18 mouse cellular contexts compared by ENCODE assay signal in genomic region chr15:82170437-82171377, GRCm38 (mm10). TPM values are rescaled to one million over a fixed set of nuclear protein-coding genes. Genes with fewer than 3 reads are reported as not detected.
A peak's percentile ranks its signal among the peaks of the same experiment; 100 is the strongest.
DNase-seq lines count a peak whose midpoint lies in the region; ATAC-seq and TF ChIP-seq lines count a peak whose summit lies in the region.
"Had no signal": no experiment of that assay in that cellular context is flagged by ENCODE, and none has a peak within 500 bp of the region (broad histone marks: within the 10 kb centered on the region; RNA-seq: fewer than 3 reads in every experiment).

No protein-coding gene starts in this region.

- WGBS in midbrain, postnatal 0 days: 86% methylated on average over 36 of the region's 36 CpGs
- 90% methylated on average over 36 of the region's 36 CpGs for WGBS in midbrain, embryonic 10.5 days

- H3K4me3 ChIP-seq in midbrain, postnatal 0 days (ENCODE audit: low read depth, low read length): no peak overlapping the region
- H3K4me3 ChIP-seq in midbrain, embryonic 10.5 days: no peak overlapping the region
- H3K4me3 ChIP-seq: forebrain, embryonic 13.5 days; limb, embryonic 13.5 days; midbrain, embryonic 13.5 days had no signal

- H3K36me3 ChIP-seq in midbrain, postnatal 0 days (ENCODE audit: insufficient read depth, low read length): peaks cover 51% of the 10 kb centered on the region
- peaks cover 68% of the 10 kb centered on the region for H3K36me3 ChIP-seq in midbrain, embryonic 10.5 days

- H3K27ac ChIP-seq in midbrain, postnatal 0 days (ENCODE audit: low read depth, low read length): no peak overlapping the region
- H3K27ac ChIP-seq in midbrain, embryonic 10.5 days (replicated peaks): no peak overlapping the region
- H3K27ac ChIP-seq: forebrain, embryonic 13.5 days; limb, embryonic 13.5 days; midbrain, embryonic 13.5 days; stomach, postnatal 0 days had no signal

- H3K9ac ChIP-seq in midbrain, postnatal 0 days (replicated peaks; ENCODE audit: low read length, poor library complexity, severe bottlenecking): no peak overlapping the region
- H3K9ac ChIP-seq: forebrain, embryonic 13.5 days; limb, embryonic 13.5 days; midbrain, embryonic 13.5 days had no signal

- H3K9me3 ChIP-seq in midbrain, postnatal 0 days (ENCODE audit: low read length): no peaks in the 10 kb centered on the region
- H3K9me3 ChIP-seq in midbrain, embryonic 10.5 days (replicated peaks): no peaks in the 10 kb centered on the region
- H3K9me3 ChIP-seq: forebrain, embryonic 13.5 days; limb, embryonic 13.5 days; midbrain, embryonic 13.5 days had no signal

- ATAC-seq in midbrain, postnatal 0 days (ENCODE audit: low FRiP score): no peak
- ATAC-seq: forebrain, embryonic 13.5 days; midbrain, embryonic 13.5 days had no signal

- peak; percentile 20 to 38 for DNase-seq in heart, adult 18-20 months
- DNase-seq in heart, adult 9 months (ENCODE audit: low spot score in 2 of 2): no peak
- peak; percentile 69 for DNase-seq in midbrain, postnatal 0 days (ENCODE audit: low spot score)
- no peak for DNase-seq in midbrain, embryonic 10.5 days (ENCODE audit: low spot score)
- DNase-seq in heart, postnatal 10 days: peak; percentile 32 to 56
- no peak for DNase-seq in layer of hippocampus, adult 8-10 months (ENCODE audit: low spot score in 2 of 2)
- no peak for DNase-seq in kidney, postnatal 10 days
- DNase-seq in lung, postnatal 4 days: no peak
- DNase-seq: adrenal gland, adult 2 months; kidney, postnatal 14 days; lung, postnatal 36 days; spleen, adult 18-20 months; thymus, postnatal 36 days had no signal

- intact Hi-C loops in heart, postnatal 10 days (cut with DNase I): no loop called here

- no peaks in the 10 kb centered on the region for H3K27me3 ChIP-seq in midbrain, postnatal 0 days (ENCODE audit: insufficient read depth, low read length)
- no peaks in the 10 kb centered on the region for H3K27me3 ChIP-seq in midbrain, embryonic 10.5 days (ENCODE audit: low read depth, poor library complexity, severe bottlenecking)
- H3K27me3 ChIP-seq: forebrain, embryonic 13.5 days; limb, embryonic 13.5 days; midbrain, embryonic 13.5 days had no signal

- H3K4me2 ChIP-seq in midbrain, postnatal 0 days (ENCODE audit: low read depth, low read length, poor library complexity, severe bottlenecking): no peak overlapping the region
- H3K4me2 ChIP-seq: forebrain, embryonic 13.5 days; limb, embryonic 13.5 days; midbrain, embryonic 13.5 days had no signal

- no peak for TF ChIP-seq CTCF in midbrain, postnatal 0 days (IDR thresholded peaks at IDR 0.05)

- peaks cover 4% of the 10 kb centered on the region; the same call in 1 of the 2 replicates for H3K4me1 ChIP-seq in midbrain, postnatal 0 days (ENCODE audit: insufficient read depth, low read length)
- peaks cover 29% of the 10 kb centered on the region for H3K4me1 ChIP-seq in midbrain, embryonic 10.5 days

RNA-seq across cellular contexts. Expression of gene Srebf2, which starts 23.7 kb away (rescaled TPM):
- 10 to 100 TPM; 18.2 to 22.1 TPM for total RNA-seq in heart, adult 18-20 months (2021)
- 204 and 245 TPM in 2 replicates for total RNA-seq in midbrain, postnatal 0 days (2014; rRNA removed)
- polyA plus RNA-seq in midbrain, postnatal 0 days (2015; fragmentation: Nextera tagmentation; extraction: Ambion mirVana): 141 and 150 TPM in 2 replicates
- 214 and 239 TPM in 2 replicates for polyA plus RNA-seq in midbrain, embryonic 10.5 days (2016; fragmentation: Nextera tagmentation; extraction: Ambion mirVana)
- total RNA-seq in heart, postnatal 10 days (2021): 10 to 100 TPM; 35.1 to 38.8 TPM
- total RNA-seq in layer of hippocampus, adult 8-10 months (2022): 100 to 1,000 TPM; 175 to 214 (median 189) TPM

RNA-seq across cellular contexts. Expression of gene Shisa8, which starts 41.9 kb away (rescaled TPM):
- under 1 TPM in 1 of 2 experiments, not detected in 1; 0.21 TPM for total RNA-seq in heart, adult 18-20 months (2021)
- total RNA-seq in midbrain, postnatal 0 days (2014; rRNA removed): 6.5 and 7.6 TPM in 2 replicates
- 1.6 and 2.2 TPM in 2 replicates for polyA plus RNA-seq in midbrain, postnatal 0 days (2015; fragmentation: Nextera tagmentation; extraction: Ambion mirVana)
- 0.16 and 0.52 TPM in 2 replicates for polyA plus RNA-seq in midbrain, embryonic 10.5 days (2016; fragmentation: Nextera tagmentation; extraction: Ambion mirVana)
- total RNA-seq in heart, postnatal 10 days (2021): under 1 TPM in 1 of 2 experiments, not detected in 1; 0.36 TPM
- 1 to 10 TPM; 1.6 to 3.5 (median 2.0) TPM for total RNA-seq in layer of hippocampus, adult 8-10 months (2022)
- total RNA-seq: gastrocnemius, adult 18-20 months had no signal

RNA-seq across cellular contexts. Expression of gene Ccdc134, which starts 43.0 kb away (rescaled TPM):
- total RNA-seq in heart, adult 18-20 months (2021): 1 to 10 TPM; 4.0 to 4.4 TPM
- total RNA-seq in midbrain, postnatal 0 days (2014; rRNA removed): 8.4 and 8.7 TPM in 2 replicates
- polyA plus RNA-seq in midbrain, postnatal 0 days (2015; fragmentation: Nextera tagmentation; extraction: Ambion mirVana): 6.9 and 7.7 TPM in 2 replicates
- polyA plus RNA-seq in midbrain, embryonic 10.5 days (2016; fragmentation: Nextera tagmentation; extraction: Ambion mirVana): 23.0 and 25.6 TPM in 2 replicates
- total RNA-seq in heart, postnatal 10 days (2021): 1 to 10 TPM; 5.1 to 5.5 TPM
- 10 to 100 TPM; 10.4 to 14.3 (median 13.0) TPM for total RNA-seq in layer of hippocampus, adult 8-10 months (2022)

RNA-seq across cellular contexts. Expression of gene Tnfrsf13c, which starts 53.5 kb away (rescaled TPM):
- 1 to 10 TPM in 1 of 2 experiments, under 1 TPM in 1; 0.35 to 2.2 TPM for total RNA-seq in heart, adult 18-20 months (2021)
- 0.94 and 2.1 TPM in 2 replicates for total RNA-seq in midbrain, postnatal 0 days (2014; rRNA removed)
- 0.18 and 0.27 TPM in 2 replicates for polyA plus RNA-seq in midbrain, postnatal 0 days (2015; fragmentation: Nextera tagmentation; extraction: Ambion mirVana)
- polyA plus RNA-seq in midbrain, embryonic 10.5 days (2016; fragmentation: Nextera tagmentation; extraction: Ambion mirVana): 0.07 TPM in 1 of 2 replicates, not detected in the other
- total RNA-seq in heart, postnatal 10 days (2021): under 1 TPM; 0.27 to 0.69 TPM
- total RNA-seq in layer of hippocampus, adult 8-10 months (2022): under 1 TPM in 2 of 4 experiments, not detected in 2; 0.69 to 0.80 TPM
- total RNA-seq: adrenal gland, adult 2 months; gastrocnemius, adult 18-20 months had no signal
- polyA plus RNA-seq: midbrain, embryonic 13.5 days; stomach, postnatal 0 days had no signal

Comparison
In these comparisons a context has a peak if more than half of its experiments do, and no peak if none do; other contexts are left out.
1. DNase-seq: peak in heart, adult 18-20 months (2 of 2), midbrain, postnatal 0 days (single experiment) and heart, postnatal 10 days (2 of 2); none in heart, adult 9 months (0 of 2), midbrain, embryonic 10.5 days (single experiment), layer of hippocampus, adult 8-10 months (0 of 2), kidney, postnatal 10 days (single experiment) and lung, postnatal 4 days (0 of 2).